Mouse (Mus musculus) ES-E14 (cell line): ENCODE results near the gene 1700013G24Rik. TPM values are rescaled to one million over a fixed set of nuclear protein-coding genes. Genes with fewer than 3 reads are reported as not detected.

Experiments used
- DNase-seq: peaks from one replicate; pipeline ENCODE4 v3.0.0-alpha.2; 2013; ENCODE audit warnings: low read depth, low spot score
- H3K27ac ChIP-seq: 2 replicates; pipeline ENCODE4 v1.5.1; 2012; ENCODE audit warnings: low read depth, mild to moderate bottlenecking, low read length, moderate library complexity, mixed read lengths; ENCODE audit not compliant: poor library complexity, insufficient read depth, severe bottlenecking
- H3K36me3 ChIP-seq: 2 replicates; pipeline ENCODE4 v1.6.1; 2012; ENCODE audit warnings: mild to moderate bottlenecking, low read length, moderate library complexity, mixed read lengths; ENCODE audit not compliant: control insufficient read depth, poor library complexity, insufficient read depth, severe bottlenecking
- H3K4me1 ChIP-seq, 2 experiments: fragments of 150-350 bp in 1 of 2; sonication (generic) in 1 of 2; 2 replicates each; pipeline ENCODE4 v1.6.1; 2012; ENCODE audit warnings: low read length in 2 of 2, mild to moderate bottlenecking in 1 of 2, mixed read lengths in 1 of 2; ENCODE audit not compliant: control insufficient read depth in 2 of 2, insufficient read depth in 2 of 2, poor library complexity in 1 of 2
- H3K4me3 ChIP-seq, 2 experiments: fragments of 150-350 bp in 1 of 2; sonication (generic) in 1 of 2; 2 replicates each; pipeline ENCODE4 v1.5.1; 2012; ENCODE audit warnings: low read length in 2 of 2, low read depth in 1 of 2, mild to moderate bottlenecking in 1 of 2, mixed read lengths in 1 of 2; ENCODE audit not compliant: insufficient read depth in 1 of 2, poor library complexity in 1 of 2, severe bottlenecking in 1 of 2
- H3K9ac ChIP-seq: 2 replicates; pipeline ENCODE4 v1.6.1; 2012; ENCODE audit warnings: low read depth, mild to moderate bottlenecking, low read length, mixed read lengths; ENCODE audit not compliant: poor library complexity, insufficient read depth, severe bottlenecking
- H3K9me3 ChIP-seq: fragments of 150-350 bp; sonication (generic); 2 replicates; pipeline ENCODE4 v1.6.1; 2012; ENCODE audit warnings: low read depth, mild to moderate bottlenecking, low read length; ENCODE audit not compliant: control insufficient read depth, insufficient read depth
- CHD2 ChIP-seq: IDR thresholded peaks from 2 replicates; pipeline ENCODE4 v1.6.1; 2014; ENCODE audit warnings: mild to moderate bottlenecking, low read depth, low read length, inconsistent platforms
- HCFC1 ChIP-seq: IDR thresholded peaks from 2 replicates; pipeline ENCODE4 v1.6.1; 2012; ENCODE audit warnings: low read length, inconsistent platforms, borderline replicate concordance; ENCODE audit not compliant: insufficient read depth
- MAFK ChIP-seq: IDR thresholded peaks from 2 replicates; pipeline ENCODE4 v1.6.1; 2014; ENCODE audit warnings: mild to moderate bottlenecking, low read depth, low read length, inconsistent platforms; ENCODE audit not compliant: insufficient read depth
- ZC3H11A ChIP-seq: IDR thresholded peaks from 2 replicates; pipeline ENCODE4 v1.6.1; 2012; ENCODE audit warnings: low read depth, mild to moderate bottlenecking, inconsistent platforms, low read length, borderline replicate concordance
- ZNF384 ChIP-seq: IDR thresholded peaks from 2 replicates; pipeline ENCODE4 v1.6.1; 2012; ENCODE audit warnings: low read depth, low read length, inconsistent platforms
- in situ Hi-C, 2 experiments: fragments of 600-800 bp; cut with MboI; formaldehyde crosslinking; loops; one replicate each; pipeline ENCODE4 v1.15.1; 2025; ENCODE audit warnings: low sequenced_read_pairs in 2 of 2, inconsistent platforms in 1 of 2; ENCODE audit not compliant: unreplicated experiment in 2 of 2
- total RNA-seq: library from RNA; depleted of rRNA; stranded (reverse); fragments of 300-350 nt; gene quantifications from 2 replicates; pipeline ENCODE4 v1.2.3, GENCODE M21; 2012

1700013G24Rik gene
- total RNA-seq, 1 experiment: not detected

GRCm38 (mm10) chr4:137438842-137439241, 14.2 kb upstream of the 1700013G24Rik start:
- in situ Hi-C loops: no loop called here
- H3K9ac ChIP-seq: no peak overlapping the region
- no peak overlapping the region for H3K4me3 ChIP-seq
- H3K36me3 ChIP-seq: no peaks in the 10 kb centered on the region
- no peak overlapping the region for H3K27ac ChIP-seq
- DNase-seq: no peak
- TF ChIP-seq HCFC1 (no peak), CHD2 (no peak), ZNF384 (no peak), MAFK (no peak), ZC3H11A (no peak)
- no peaks in the 10 kb centered on the region for H3K9me3 ChIP-seq
- peaks cover 0 to 1% of the 10 kb centered on the region in 2 experiments; a peak in 1 of 4 replicates for H3K4me1 ChIP-seq

- no peaks in the 10 kb centered on the region for H3K9me3 ChIP-seq
- in situ Hi-C loops: no loop called here
- TF ChIP-seq CHD2 (no peak), ZNF384 (no peak), MAFK (no peak), ZC3H11A (no peak; the same call in 1 of the 2 replicates), HCFC1 (no peak)
Measured at GRCm38 (mm10) chr4:137441332-137441731, 11.8 kb upstream of the 1700013G24Rik start.

DNA sequence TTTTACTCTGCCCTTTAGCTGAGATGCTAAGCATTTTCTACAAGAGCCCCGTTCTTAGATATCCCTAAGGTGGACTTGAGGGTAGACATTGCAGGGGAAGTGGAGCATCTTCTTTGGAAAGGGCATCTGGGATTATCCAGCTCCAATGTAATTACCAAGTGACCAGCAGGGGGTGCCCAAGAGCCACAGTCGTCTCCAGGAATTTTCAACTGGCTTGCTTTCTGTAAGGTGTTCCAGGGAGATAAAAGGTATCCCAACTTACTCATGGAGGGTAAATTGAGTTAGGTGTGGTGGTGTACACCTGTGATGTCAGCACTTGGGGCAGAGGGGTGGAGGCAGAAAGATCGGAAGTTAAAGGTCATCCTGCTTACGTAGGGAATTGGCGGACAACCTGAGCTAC, 9.5 kb upstream of the 1700013G24Rik start:
- Histone ChIP-seq H3K4me1 (peaks cover 1 to 12% of the 10 kb centered on the region in 2 experiments; a peak in 2 of 4 replicates), H3K9me3 (no peaks in the 10 kb centered on the region), H3K4me3 (no peak overlapping the region), H3K27ac (no peak overlapping the region), H3K9ac (no peak overlapping the region), H3K36me3 (no peaks in the 10 kb centered on the region)
- in situ Hi-C loops: no loop called here
- TF ChIP-seq HCFC1 (no peak), ZC3H11A (peak; percentile 84), ZNF384 (no peak), MAFK (no peak)
- DNase-seq: peak; percentile 68

More at GRCm38 (mm10) chr4:137441332-137441731, 11.8 kb upstream of the 1700013G24Rik start:
- DNase-seq: no peak
- H3K4me1 ChIP-seq: no peaks in the 10 kb centered on the region
- H3K36me3 ChIP-seq: no peaks in the 10 kb centered on the region
- H3K9ac ChIP-seq: no peak overlapping the region
- no peak overlapping the region for H3K4me3 ChIP-seq
- no peak overlapping the region for H3K27ac ChIP-seq

- Histone ChIP-seq H3K9ac (no peak overlapping the region), H3K36me3 (no peaks in the 10 kb centered on the region), H3K27ac (no peak overlapping the region), H3K4me3 (no peak overlapping the region), H3K9me3 (no peaks in the 10 kb centered on the region), H3K4me1 (peaks cover 7 to 22% of the 10 kb centered on the region in 2 experiments; a peak in 3 of 4 replicates)
- in situ Hi-C loops: no loop called here
- DNase-seq: no peak
- no peak for TF ChIP-seq ZC3H11A
- no peak for TF ChIP-seq CHD2
- no peak for TF ChIP-seq MAFK
- no peak for TF ChIP-seq ZNF384
- TF ChIP-seq HCFC1: no peak
Measured at GRCm38 (mm10) chr4:137445881-137446280, 7.2 kb upstream of the 1700013G24Rik start.
